Mouse (Mus musculus) bone marrow, adult 2 months (tissue): Measurements from ENCODE around the gene Cnfn. TPM values are rescaled to one million over a fixed set of nuclear protein-coding genes. Genes with fewer than 3 reads are reported as not detected.

Source experiments
- H3K27ac ChIP-seq: fragments of 200-500 bp; 2 replicates; pipeline ENCODE4 v1.5.1; 2012; ENCODE audit warnings: low read depth, mild to moderate bottlenecking, control low read depth, inconsistent platforms, low read length; ENCODE audit not compliant: control insufficient read depth, poor library complexity, insufficient read depth
- H3K4me1 ChIP-seq: fragments of 200-500 bp; 2 replicates; pipeline ENCODE4 v1.6.1; 2011; ENCODE audit warnings: low read length; ENCODE audit not compliant: control insufficient read depth, insufficient read depth
- H3K4me3 ChIP-seq: fragments of 200-500 bp; replicated peaks from 2 replicates; pipeline ENCODE3; 2011; ENCODE audit warnings: mild to moderate bottlenecking, low read depth, low read length, control low read depth; ENCODE audit not compliant: control insufficient read depth
- CTCF ChIP-seq: fragments of 200-500 bp; IDR thresholded peaks from 2 replicates; pipeline ENCODE4 v1.5.1; 2011; ENCODE audit warnings: low read length, control low read depth; ENCODE audit not compliant: control insufficient read depth, insufficient read depth
- POLR2A ChIP-seq: fragments of 200-500 bp; IDR thresholded peaks from 2 replicates; pipeline ENCODE4 v1.6.1; 2011; ENCODE audit warnings: low read depth, mild to moderate bottlenecking, control low read depth, low read length, borderline replicate concordance; ENCODE audit not compliant: control insufficient read depth
- WGBS: fragments of 180-500 bp; shearing (Covaris S2); methylation state at CpG from one replicate; pipeline ENCODE4 v1.1.7; 2018; 5-methylcytosine and 5-hydroxymethylcytosine counted together
- polyA plus RNA-seq: library from polyadenylated mRNA; stranded (reverse); fragments of >200 nt; gene quantifications from 2 replicates; pipeline ENCODE4 v1.2.4, GENCODE M21; 2011; ENCODE audit warnings: low replicate concordance; ENCODE audit not compliant: missing spikeins, insufficient read depth, insufficient read length

Cnfn gene
- polyA plus RNA-seq, 1 experiment = not detected

- WGBS = 4% methylated on average over 42 of the region's 42 CpGs
- H3K27ac ChIP-seq = peak overlapping the region; percentile 26
- H3K4me3 ChIP-seq = peak overlapping the region; percentile 51
- H3K4me1 ChIP-seq = peaks cover 2% of the 10 kb centered on the region
- TF ChIP-seq POLR2A (no peak; the same call in 1 of the 2 replicates), CTCF (no peak)
Measured at GRCm38 (mm10) chr7:25379551-25380351, 10.2 kb upstream of the Cnfn start.

DNA sequence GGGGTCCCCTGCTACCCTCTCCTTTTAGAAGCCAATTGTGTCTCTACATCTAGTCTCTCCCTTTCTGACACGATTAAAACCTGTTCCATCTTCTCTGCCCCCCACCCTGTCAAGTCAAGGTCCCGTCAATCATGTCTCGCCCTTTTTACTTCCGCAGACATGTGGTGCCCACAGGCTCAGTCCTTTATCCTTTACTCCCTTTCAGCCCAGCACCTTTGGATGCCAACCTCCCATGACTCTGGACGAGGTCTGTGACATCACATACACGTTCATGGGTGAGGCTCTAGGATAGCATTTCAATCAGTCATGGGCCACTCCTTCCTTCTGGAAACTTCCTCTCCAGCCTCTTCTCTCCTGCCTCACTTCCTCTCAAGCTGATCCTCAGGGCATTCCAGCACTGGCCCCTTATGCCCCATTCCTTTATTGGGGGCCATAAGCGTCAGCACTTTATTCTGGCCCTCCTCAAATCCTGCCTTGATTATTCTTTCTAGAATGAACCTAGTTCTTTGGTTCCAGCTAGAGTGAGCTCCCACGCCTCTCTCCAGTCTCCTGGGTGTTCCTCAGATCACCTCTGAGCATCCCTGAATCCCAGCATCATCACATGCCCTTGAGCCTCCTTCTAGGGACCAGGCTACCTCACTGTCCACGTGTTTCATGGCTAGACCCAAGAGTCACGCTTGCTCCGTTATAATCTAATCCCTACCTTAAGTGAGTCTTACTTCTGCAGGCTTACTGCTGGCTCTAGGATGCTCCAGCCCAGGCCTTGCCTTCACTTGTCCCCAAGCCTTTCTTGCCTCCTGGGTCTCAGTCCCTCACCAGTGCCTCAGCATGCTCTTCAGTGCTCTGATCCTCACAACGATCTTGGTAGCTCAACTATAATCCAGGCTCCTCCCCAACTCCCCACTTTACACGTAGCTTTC, 8.9 kb upstream of the Cnfn start:
- H3K4me3 ChIP-seq = no peak overlapping the region
- H3K4me1 ChIP-seq = no peaks in the 10 kb centered on the region; the same call in 1 of the 2 replicates
- 75% methylated on average over 13 of the region's 13 CpGs for WGBS
- H3K27ac ChIP-seq = no peak overlapping the region
- TF ChIP-seq POLR2A = no peak
- TF ChIP-seq CTCF = no peak

DNA sequence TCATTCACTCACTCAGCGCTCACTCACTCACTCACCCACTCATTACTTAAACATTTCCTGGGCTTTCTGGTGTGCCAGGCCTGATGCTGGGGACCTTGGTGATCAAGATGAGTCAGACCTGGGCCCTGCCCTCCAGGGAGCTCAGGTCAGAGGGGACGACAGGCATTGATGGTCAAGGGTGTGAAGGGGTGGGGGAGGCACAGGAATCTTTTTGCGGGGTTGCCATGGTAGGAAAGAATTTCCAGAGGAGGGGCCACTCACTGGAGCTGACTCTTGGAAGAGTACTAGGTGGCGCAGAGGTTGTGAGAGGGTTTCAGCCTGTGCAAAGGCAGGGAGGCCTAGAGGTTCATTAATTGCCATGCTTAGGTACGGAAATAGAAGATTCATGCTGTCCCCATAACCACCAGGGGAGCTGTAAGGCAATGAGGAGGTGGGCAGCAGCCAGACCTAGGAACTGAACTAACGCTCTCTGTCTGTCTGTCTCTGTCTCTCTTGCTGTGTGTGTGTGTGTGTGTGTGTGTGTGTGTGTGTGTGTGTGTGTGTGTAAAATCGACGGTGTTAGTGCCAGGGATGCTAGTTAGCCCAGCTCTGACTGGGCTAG, 7.7 kb upstream of the Cnfn start:
- TF ChIP-seq POLR2A = no peak
- TF ChIP-seq CTCF = no peak
- Histone ChIP-seq H3K4me3 (no peak overlapping the region), H3K4me1 (peaks cover 3% of the 10 kb centered on the region), H3K27ac (no peak overlapping the region)
- 64% methylated on average over 8 of the region's 8 CpGs for WGBS

DNA sequence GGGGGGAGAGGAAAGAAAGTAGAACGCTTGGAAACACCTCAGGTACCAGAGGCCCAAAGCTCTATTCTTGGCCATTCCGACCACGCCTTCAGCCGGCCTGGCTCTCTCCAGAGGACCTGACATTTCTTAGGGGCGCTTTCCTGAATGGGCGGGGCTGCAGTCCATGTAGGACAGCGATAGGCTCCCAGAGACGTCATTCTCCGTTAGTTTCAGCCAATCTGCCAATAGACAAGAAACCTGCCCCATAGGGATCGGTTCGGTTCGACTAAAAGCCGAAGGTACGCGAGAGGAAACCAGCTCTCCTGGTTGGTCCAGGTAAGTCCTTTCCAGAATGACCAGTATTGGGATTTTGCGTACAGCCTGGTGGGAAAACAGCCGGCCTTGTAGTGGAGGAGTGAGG, 7.0 kb upstream of the Cnfn start:
- WGBS = 29% methylated on average over 17 of the region's 17 CpGs
- Histone ChIP-seq H3K4me1 (peaks cover 3% of the 10 kb centered on the region), H3K27ac (no peak overlapping the region), H3K4me3 (no peak overlapping the region)
- no peak for TF ChIP-seq CTCF
- no peak for TF ChIP-seq POLR2A

- Histone ChIP-seq H3K4me3 (no peak overlapping the region), H3K27ac (no peak overlapping the region), H3K4me1 (peaks cover 3% of the 10 kb centered on the region)
- WGBS = 46% methylated on average over 5 of the region's 5 CpGs
- TF ChIP-seq CTCF = no peak
- TF ChIP-seq POLR2A = no peak
Measured at GRCm38 (mm10) chr7:25372441-25372840, 2.9 kb upstream of the Cnfn start.

- peaks cover 3% of the 10 kb centered on the region for H3K4me1 ChIP-seq
- 20% methylated on average over 12 of the region's 12 CpGs for WGBS
- no peak overlapping the region for H3K4me3 ChIP-seq
- TF ChIP-seq POLR2A (no peak), CTCF (no peak)
- no peak overlapping the region for H3K27ac ChIP-seq
Measured at GRCm38 (mm10) chr7:25368333-25368732, 1.2 kb downstream of the Cnfn start.

DNA sequence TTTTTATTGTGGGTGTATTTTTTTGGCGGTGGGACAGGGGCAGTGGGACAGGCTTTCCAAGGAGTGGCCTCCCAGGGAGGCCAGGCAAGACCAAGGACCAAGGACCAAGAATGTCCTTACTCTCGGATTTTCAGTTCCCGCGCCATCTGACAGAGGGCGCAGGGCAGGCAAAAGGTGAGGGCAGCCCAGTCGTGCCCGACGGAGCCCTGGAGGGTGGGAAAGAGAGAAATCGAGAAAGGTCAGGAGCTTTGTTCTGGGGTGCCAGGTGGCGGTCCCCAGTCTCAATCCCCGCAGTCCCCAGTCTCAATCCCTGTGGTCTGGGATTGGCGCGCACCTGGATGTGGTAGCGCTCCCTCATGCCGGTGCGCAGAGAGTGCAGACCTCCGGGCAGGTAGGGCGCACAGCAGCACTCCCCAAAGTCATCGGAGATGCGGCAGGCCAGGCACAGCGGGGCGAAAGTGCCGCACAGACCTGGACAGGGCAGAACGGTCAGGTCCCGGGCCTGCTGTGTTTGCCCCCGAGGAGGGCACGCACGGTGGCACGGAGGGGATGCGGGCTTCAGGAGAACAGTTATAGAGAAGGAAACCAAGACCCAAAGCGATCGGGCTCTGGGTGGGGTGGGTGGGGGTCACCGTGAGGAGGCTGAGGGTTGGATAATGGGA, 1.8 kb downstream of the Cnfn start:
- TF ChIP-seq POLR2A (no peak), CTCF (peak; percentile 46)
- Histone ChIP-seq H3K4me3 (no peak overlapping the region), H3K4me1 (no peaks in the 10 kb centered on the region; the same call in 1 of the 2 replicates), H3K27ac (no peak overlapping the region)
- 6% methylated on average over 33 of the region's 33 CpGs for WGBS
